Mouse (Mus musculus) gastrocnemius, postnatal 36 days (tissue): ENCODE measurements around the gene Lrwd1. TPM values are rescaled to one million over a fixed set of nuclear protein-coding genes. Genes with fewer than 3 reads are reported as not detected.
"Not testable (repeated sequence)": the region's sequence is repeated elsewhere in the genome, so short reads cannot be mapped to it uniquely, and the experiment has no call there.

Source experiments
- DNase-seq, 2 experiments: peaks; one replicate each; pipeline ENCODE4 v3.0.0; 2022
- intact Hi-C: fragments of 180-260 bp; cut with DNase I; formaldehyde crosslinking; loops from one replicate; pipeline ENCODE4 v1.15.1; 2025
- long read RNA-seq, 2 experiments: library from polyadenylated mRNA; stranded (forward); transcript quantifications; one replicate each; pipeline ENCODE4 v2.0.0; 2021
- total RNA-seq, 2 experiments: library from RNA; stranded (reverse); gene quantifications; 2 replicates each; pipeline ENCODE4 v1.2.3; 2021

Lrwd1 gene
- total RNA-seq = 1 to 10 TPM; 3.7 to 4.0 TPM
- long read RNA-seq, experiment 1, partial matches to known transcripts = 1 of 3 reads
- long read RNA-seq, experiment 1, other reads (novel, unspliced or antisense) = 0 of 3 reads
- long read RNA-seq, experiment 2, transcript Lrwd1-201 (15 exons, 2,473 nt) = major isoform, 9 of 10 reads
- long read RNA-seq, experiment 2, partial matches to known transcripts = 1 of 10 reads
- long read RNA-seq, experiment 2, other reads (novel, unspliced or antisense) = 0 of 10 reads

DNA sequence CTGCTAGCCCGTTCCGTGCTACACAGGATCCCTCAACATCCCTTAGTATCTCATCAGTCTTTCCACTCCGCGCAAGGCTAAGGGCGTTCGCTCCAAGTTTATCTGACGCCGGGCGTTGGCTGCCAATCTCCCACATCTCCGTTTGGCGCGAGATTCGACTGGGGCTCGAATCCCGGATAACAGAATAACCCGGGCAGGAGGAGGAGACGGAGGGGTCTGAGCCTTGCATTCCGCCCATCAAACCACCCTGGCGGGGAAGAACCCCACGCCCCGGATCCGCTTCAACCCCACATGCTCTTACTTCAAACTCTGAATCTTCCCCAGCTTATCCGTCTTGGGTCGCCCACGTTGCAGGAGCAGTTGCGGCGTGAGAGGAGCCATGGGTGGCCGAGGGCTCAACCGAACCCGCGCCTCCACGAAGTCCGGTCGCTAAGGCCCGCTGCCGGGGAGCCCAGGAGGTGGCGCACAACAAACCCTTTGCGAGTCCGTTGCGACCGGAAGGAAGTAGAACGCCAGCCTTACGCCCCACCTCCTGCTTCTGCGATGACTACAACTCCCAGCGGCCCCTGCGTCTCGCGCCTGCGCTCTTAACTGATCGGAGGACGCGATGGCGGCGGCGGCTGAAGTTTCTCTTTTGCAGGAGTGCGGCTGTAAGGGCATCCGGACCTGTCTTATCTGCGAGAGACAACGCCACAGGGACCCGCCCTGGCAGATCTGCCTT is at the start of gene Lrwd1, which contains the start of gene Alkbh4:
Lrwd1 (minus strand) TSS at position 504 of the 721 bp plus-strand sequence.
Alkbh4 (plus strand) TSS at position 576 of the 721 bp plus-strand sequence.
- intact Hi-C loops = loop anchor here (1.0 kb wide), 1 partner anchor 51 kb away; no protein-coding TSS in a partner anchor
- DNase-seq = peak; percentile 94 to 97

DNA sequence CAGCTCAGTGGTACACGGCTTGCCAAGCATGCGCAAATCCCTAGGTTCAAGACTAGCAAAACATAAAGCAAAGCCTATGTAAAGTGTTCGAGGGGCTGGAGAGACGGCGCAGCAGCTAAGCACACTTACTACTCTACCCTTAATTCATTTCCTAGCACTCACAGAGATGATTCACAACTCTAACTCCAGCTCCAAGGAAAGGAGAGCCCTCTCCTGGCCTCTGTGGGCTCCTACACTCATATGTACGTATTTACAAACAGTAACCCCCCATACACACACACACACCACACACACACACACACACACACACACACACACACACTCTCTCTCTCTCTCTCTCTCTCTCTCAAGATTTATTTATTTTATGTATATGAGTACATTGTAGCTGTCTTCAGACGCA is 47.9 kb upstream of the Lrwd1 start:
- no peak for DNase-seq
- intact Hi-C loops = no loop called here

DNA sequence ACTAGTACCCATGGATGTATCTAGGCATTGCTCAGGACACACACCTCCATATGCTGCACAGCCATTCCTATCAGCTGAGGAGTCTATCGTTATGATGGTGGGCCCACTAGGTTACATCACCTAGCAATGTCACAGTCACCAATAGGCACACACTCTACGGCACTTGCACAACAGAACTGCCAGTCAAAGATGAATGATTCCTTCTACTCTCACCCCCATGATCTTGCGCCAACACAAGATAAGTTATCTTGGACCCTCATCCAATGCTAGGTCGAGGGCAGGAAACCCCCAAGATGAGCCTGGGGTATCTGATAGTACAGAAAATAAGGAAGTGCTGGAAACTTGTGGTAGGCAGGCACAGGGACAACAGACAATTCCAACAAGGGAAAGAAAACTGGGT is 47.0 kb upstream of the Lrwd1 start:
- no peak for DNase-seq
- intact Hi-C loops = no loop called here

DNA sequence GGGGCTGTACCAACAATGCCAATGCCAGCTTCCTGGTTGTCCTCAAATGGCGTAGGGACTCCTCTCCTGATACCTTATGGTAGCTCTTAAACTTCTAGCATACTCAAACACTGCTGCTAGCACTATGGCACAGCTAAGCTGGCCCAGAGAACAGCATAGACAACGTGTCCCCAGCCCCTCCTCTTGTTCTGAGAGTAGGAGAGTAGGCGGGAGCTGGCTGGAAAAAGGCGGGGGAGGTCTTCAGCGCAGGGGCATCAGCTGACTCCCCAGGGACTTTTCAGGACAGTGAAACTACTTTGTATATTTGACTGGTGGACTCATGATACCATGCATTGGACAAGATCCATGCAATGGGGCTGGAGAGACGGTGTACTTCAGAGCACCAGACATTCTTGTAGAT is 46.2 kb upstream of the Lrwd1 start:
- DNase-seq = no peak
- intact Hi-C loops = no loop called here

DNA sequence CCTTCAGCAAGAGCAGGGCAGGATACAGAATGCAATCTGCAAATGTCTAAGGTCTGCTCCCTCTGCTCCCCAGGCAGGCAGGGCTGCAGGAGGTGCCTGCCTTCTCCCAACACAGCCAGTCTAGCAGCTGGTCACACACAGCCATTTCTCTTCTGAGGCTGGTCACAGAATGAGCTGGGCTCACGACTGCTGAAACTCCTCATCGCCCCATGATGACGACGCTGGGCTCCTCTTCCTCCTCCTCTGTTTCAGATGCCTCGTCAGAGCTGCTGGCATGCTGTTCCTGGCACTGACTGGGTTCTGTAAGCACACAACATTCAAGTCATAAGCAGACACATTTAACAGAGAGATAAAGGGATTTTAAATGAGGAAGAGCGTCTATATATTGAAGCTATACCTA is 45.3 kb upstream of the Lrwd1 start:
- DNase-seq = no peak
- intact Hi-C loops = no loop called here

DNA sequence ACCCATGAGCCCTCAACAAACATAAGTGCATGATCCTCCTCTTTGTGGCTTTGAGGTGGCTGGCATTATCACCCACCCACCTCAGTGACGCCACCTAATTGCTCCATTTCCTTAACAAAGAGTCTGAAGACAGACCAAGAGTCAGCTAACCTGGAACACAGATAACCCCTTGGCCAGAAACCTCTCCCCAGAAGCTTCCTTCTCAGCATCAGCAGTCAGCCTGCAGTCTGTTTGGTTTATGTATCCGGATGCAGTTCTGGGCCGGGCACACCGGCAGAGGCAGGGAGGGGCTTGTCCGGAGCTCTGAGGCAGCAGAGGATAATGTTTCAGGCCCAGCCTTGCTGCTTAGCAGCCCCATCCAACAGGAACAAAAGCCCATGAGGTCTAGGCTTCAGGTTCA is 43.7 kb upstream of the Lrwd1 start:
- intact Hi-C loops = no loop called here
- no peak for DNase-seq

DNA sequence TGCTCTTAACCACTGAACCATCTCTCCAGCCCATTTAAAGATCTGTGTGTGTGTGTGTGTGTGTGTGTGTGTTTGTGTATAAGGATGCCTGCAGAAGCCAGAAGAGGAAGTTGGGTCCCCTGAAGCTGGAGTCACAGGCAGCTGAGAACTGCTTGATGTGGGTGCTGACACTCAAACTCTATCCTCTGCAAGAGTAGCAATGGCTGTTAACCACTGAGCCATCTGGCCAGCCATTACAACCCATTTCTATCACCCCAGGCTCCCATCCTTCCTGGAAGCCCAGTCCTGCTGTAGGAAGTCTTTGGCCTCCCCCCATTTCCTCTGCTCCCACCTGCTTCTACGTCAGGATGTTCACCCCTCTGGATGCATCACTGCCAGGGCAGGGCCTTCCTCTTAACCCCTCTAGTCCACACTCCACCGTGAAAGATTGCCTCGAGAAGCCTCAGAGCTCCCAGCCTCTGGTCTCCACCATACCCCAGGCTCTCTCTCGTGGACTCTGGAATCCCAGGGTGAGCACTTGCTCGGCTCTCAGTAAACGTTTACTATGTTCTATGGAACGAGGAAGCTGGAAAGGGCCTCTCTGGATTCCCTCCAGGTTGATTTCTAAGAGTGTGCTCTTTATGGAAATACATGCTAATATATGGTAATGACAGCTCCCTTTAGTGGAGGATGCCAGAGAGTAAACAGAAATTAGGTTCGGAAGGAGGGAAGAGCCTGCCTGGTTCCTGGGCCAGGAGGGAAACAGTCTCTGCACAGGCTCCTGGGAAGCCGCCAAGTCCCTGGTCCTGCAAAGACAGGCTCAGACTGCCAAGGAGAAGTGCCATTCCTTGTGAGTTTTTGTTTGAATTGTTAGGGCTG is 38.0 kb upstream of the Lrwd1 start:
- intact Hi-C loops = no loop called here
- DNase-seq = no peak

DNA sequence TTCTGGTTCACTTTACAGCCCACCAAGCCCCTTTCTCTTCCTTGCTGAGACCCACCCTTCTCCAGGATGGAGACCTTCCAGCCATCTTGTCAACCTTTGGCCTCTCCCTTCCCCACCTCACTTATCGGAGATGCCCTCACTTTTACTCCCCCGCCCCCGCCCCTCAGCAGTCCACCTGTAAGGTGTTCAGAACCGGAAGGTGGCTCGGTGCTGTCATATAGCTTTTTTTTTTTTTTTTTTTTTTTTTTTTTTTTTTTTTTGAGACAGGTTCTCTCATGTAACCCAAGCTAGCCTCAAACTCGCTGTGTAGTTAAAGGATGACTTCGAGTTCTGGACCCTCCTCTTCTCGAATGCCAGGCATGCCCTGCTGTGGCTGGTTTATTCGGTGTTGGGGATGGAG is 37.1 kb upstream of the Lrwd1 start:
- DNase-seq = no peak
- intact Hi-C loops = no loop called here

DNA sequence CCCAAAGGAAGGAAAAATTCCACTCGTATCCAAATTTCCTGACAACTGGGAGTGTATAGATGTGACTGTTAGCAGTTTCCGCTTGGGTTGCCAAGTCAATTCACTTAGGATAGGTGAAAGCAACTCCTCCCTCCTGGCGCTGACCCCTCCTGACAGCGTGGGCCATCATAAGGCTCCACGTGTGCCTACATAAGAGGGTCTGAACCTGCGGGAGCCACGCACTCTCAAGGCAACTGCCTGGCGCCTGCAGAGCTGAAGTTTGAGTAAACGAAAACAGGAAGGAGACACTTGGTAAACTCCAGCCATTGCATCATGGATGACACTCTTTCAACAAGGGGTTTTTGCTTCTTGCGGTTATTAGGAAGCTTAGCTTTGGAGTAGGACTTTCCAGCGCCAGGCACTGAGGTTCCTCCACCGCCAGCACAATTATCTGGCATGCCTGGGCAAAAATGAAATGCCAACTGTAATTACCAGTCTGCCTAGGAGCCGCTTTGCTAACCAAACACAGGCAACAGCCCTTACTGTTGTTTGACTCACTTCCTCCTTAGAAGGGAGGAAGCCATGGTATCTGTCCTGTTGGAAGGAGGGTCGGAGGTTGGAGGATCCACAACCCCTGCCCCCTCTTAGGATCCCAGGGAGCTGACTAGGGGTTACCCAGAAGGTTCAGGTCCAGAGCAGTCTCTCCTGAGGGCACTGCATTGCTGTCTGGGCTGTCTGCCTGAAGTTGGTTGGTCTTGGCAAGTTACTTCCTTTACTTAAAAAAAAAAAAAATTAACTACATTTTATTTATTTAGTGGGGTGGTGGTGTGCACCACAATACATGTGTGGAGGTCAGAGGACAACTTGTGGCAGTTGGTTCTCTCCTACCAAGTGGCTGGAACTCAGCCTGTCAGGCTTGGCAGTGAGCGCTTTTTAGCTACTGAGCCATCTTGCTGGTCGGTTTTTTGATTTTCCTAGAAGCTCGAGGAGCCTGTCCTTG is 35.8 kb upstream of the Lrwd1 start:
- intact Hi-C loops = no loop called here
- DNase-seq = no peak

DNA sequence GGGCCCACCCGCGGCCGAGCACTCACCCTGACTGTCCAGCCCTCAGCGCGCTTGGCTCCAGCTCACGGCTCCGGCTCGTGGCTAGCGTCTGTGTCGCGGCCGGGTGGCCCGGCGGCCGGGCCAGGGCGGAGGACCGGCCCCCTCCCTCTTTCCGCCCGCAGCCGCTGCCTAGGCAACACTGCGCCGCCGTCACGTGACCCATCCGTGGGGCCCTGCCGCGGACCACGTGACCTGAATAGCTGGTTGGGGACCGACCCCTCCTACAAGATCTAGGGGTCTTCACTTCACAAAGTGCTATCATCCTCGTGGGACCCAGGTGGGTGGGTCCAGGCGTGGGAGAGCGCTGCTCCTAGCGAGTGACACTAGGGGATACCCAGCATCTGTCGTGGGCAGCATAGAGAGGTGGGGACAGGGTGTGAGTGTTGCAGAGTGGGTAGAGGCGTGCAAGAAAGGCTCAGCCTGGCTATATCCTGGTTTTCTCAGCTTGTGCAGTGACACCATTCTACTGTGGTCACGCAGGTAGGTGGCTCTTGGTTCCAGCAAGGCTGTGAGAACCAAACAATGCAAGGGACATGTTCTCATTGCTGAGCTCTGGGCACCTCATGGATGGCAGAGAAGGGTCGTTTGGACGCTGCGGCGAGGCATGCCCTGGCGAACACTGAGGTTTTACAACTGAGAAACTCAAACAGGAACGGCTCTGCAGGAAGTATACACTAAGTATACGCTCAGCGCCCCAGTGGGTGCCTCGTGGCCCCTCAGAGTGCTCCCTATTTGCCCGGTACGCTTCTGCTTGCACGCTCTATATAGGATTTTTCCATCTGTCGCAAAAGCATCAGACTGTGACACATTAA is 34.9 kb upstream of the Lrwd1 start, which contains the start of gene Orai2:
Orai2 (minus strand) TSS at position 202 of the 851 bp plus-strand sequence.
- intact Hi-C loops = no loop called here
- peak; percentile 58 to 62 for DNase-seq

DNA sequence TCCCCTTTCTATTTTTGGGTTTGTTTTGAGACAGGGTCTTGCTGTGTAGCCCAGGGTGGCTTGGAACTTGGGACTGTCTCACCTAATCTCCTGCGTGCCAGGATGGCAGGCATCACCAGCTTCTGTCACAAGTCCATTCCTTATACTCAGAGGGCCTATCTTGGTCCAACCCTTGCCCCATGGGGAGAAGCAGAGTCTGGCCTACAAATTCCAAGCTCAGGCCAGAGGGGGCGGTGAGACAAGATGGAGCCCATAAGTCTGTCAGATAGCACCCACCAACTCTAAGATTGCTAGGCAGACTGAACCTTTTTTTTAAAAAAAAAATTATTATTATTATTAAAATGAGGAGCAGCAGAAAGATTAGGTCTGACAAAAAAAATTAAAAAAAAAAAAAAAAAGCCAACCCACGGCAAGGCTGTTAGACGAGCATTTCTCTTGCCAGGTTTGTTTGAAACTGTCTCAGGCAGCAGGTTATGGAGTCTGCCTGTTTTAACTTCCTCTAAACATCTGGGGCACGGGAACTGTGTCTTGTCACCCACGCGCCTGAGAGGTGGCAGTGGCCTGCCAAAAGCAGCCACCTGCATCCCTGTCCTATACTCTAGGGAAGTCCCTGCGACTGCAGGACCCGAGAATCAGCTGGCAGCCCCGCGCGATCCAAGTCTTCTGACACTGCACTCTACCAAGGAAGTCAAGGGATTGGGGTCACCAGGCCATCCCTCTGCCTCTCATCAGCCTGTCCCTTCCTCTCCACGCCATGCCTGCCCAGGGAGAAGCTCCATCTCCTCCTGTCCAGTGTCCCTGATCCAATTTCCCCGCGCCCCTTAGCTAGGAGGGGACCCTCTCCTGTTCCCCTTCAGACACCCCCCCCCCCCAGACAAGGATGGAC is 34.0 kb upstream of the Lrwd1 start:
- no peak for DNase-seq
- intact Hi-C loops = no loop called here

DNA sequence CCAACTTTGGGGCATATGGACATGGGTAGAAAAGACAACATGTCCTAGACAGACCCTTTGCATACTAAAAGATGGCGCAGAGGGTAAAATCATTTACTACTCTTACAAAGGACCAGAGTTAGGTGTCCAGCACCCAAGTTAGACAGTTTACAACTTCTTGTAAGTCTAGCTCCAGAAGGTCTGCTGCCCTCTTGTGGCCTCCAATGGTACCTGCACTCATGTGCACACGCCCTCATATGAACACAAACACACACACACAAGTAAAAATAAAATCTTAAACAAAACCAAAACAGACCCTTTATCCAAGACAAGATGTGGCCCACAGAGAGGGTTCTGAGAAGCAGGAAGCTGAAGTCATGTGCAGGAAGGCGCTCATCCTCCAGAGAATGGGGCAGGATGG is 32.2 kb upstream of the Lrwd1 start:
- intact Hi-C loops = no loop called here
- DNase-seq = no peak

DNA sequence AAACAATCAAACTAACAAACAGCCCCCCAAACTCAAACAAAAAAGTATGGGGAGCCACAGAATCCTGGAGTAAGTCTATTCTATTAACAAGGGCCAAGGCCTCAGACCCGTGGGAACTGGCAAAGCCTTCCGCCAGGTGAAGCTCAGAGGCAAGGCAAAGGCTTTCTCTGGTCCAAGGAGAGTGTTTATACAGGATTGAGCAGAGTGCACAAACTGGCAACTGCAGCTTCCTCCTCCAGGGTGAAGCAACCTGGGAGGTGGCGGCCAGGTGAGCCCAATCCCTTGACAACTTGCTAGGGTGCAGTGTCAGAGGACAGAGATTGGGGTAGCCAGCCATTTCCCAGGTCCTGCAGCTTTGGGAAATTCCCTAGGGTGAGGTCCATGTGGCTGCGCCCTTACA is 31.4 kb upstream of the Lrwd1 start:
- intact Hi-C loops = no loop called here

DNA sequence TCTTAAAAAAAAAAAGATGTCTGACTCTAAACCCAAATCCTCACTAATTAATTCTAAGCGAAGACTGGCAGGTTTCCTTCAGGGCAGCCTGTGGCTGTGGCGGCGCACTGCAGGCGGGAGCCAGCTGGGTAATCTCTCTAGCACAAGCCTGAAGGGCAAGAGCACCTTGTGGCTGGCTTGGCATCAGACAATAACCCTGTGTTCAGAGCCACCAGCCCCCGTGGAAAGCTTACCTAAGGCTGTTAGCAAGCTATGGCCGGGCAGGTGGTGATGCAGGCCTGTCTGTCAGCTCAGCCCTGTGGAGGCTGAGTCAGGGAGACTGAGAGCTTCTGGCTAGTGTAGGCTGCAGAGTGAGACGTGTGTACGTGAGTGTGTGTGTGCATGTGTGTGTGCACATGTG is 29.4 kb upstream of the Lrwd1 start:
- DNase-seq = no peak
- intact Hi-C loops = loop anchor here (2.0 kb wide), 1 partner anchor 18 kb away; no protein-coding TSS in a partner anchor

More for the DNA sequence above, 31.4 kb upstream of the Lrwd1 start:
- DNase-seq = no peak

DNA sequence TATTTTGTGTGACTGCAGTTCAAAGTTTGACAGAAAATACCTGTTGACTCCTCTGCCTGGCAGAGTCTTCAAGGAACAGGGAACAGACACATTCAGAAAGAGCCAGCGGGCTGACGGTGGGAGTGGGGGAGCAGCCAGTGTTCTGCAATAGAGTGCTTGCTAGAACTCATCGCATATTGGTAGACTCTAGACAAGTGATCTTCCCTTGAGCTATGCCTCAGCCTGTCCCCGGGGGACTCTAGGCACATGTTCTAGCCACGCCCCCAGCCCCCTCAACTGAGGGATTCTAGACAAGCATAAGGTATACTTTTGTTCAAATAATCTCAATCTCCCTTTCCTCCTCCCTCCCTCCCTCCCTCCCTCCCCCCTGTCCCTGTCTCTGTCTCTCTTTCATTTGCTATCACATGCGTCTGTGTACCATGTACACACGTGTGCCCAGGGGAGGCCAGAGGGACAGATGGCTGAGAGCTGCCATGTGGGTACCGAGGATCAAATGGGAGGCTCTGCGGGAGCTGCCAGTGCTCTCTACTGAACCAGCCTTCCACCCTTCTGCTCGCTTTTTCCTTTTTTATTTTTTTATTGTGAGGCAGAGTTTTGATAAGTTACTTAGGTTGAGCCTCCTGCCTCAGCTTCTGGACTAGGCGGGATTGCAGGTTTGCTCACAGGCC is 28.1 kb upstream of the Lrwd1 start:
- intact Hi-C loops = loop anchor here (2.0 kb wide), 1 partner anchor 17 kb away; no protein-coding TSS in a partner anchor
- no peak for DNase-seq

DNA sequence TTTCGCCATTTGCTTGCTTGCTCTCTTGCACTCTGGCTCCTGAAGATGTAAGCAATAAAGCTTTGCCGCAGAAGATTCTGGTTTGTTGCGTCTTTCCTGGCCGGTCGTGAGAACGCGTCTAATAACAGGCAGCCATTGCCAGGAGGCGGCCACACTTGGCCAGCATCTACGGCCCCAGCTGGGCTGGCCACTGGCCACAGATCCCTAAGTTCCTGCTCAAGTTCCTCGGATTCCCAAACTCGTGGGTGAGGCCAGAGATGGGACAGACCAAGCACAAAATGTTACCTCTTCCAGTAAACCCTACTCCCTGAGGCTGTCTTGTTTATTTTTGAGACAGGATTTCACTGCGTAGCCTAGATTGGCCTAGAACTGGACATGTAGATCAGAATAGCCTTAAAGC is 24.2 kb upstream of the Lrwd1 start:
- DNase-seq = peak; percentile 70
- intact Hi-C loops = not testable (repeated sequence)

DNA sequence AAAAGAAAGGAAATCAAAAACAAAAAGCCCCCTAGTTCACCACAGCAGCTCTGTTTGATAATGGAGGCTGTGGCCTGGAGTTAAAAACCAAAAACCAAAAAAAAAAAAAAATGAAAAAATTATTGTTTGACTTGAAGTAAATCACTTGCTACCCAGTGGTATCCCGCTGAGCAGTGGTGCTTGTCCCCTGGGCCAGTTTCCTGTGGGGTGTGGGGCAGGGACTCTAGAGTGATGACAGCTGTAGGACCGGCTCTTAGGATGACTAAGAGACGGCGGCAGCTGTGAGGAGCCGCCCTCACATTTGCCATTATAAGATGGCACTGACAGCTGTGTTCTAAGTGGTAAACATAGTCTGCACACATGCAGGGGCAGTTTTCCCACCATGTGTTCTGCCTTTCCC is 19.5 kb upstream of the Lrwd1 start:
- DNase-seq = peak in 1 of 2 experiments; percentile 44
- intact Hi-C loops = no loop called here
